Mouse (Mus musculus) hindbrain, postnatal 0 days (tissue): ENCODE measurements around the gene Jaml. TPM values are rescaled to one million over a fixed set of nuclear protein-coding genes. Genes with fewer than 3 reads are reported as not detected.

Experiments
- ATAC-seq: fragments of 200-750 bp; cut with Nextera tagmentation; 2 replicates; pipeline ENCODE4 v1.8.0; 2017; ENCODE audit warnings: mild to moderate bottlenecking, moderate TSS enrichment, moderate library complexity
- DNase-seq: peaks from one replicate; pipeline ENCODE4 v3.0.0-alpha.2; 2015; ENCODE audit warnings: low spot score
- H3K27ac ChIP-seq: fragments of 300-500 bp; sonication (generic); 2 replicates; pipeline ENCODE4 v1.5.1; 2014; ENCODE audit warnings: mild to moderate bottlenecking
- H3K27me3 ChIP-seq: fragments of 300-500 bp; sonication (generic); 2 replicates; pipeline ENCODE4 v1.6.1; 2014; ENCODE audit warnings: low read length, mixed read lengths; ENCODE audit not compliant: insufficient read depth
- H3K36me3 ChIP-seq: fragments of 300-500 bp; sonication (generic); 2 replicates; pipeline ENCODE4 v1.6.1; 2014; ENCODE audit warnings: low read length, mixed read lengths; ENCODE audit not compliant: insufficient read depth
- H3K4me1 ChIP-seq: fragments of 300-500 bp; sonication (generic); 2 replicates; pipeline ENCODE4 v1.6.1; 2014; ENCODE audit warnings: antibody characterized with exemption, low read length, mixed read lengths; ENCODE audit not compliant: insufficient read depth
- H3K4me2 ChIP-seq: fragments of 300-500 bp; sonication (generic); 2 replicates; pipeline ENCODE4 v1.6.1; 2014; ENCODE audit warnings: low read depth, mild to moderate bottlenecking, low read length, moderate library complexity, mixed read lengths
- H3K4me3 ChIP-seq: fragments of 300-500 bp; sonication (generic); 2 replicates; pipeline ENCODE4 v1.5.1; 2014; ENCODE audit warnings: low read length
- H3K9ac ChIP-seq: fragments of 300-500 bp; sonication (generic); replicated peaks from 2 replicates; pipeline ENCODE4 v1.6.1; 2014; ENCODE audit warnings: mild to moderate bottlenecking, low read length, moderate library complexity, mixed read lengths
- H3K9me3 ChIP-seq: fragments of 300-500 bp; sonication (generic); 2 replicates; pipeline ENCODE4 v1.6.1; 2016; ENCODE audit warnings: low read length, mixed read lengths
- CTCF ChIP-seq: IDR thresholded peaks from 2 replicates; pipeline ENCODE4 v1.5.1; 2016; ENCODE audit warnings: antibody characterized with exemption, control low read depth, low read depth
- WGBS: fragments of 180-500 bp; shearing (Covaris S2); extraction: QIAGEN DNeasy Blood & Tissue Kit; methylation state at CpG from one replicate; pipeline ENCODE4 v1.1.7; 2014; 5-methylcytosine and 5-hydroxymethylcytosine counted together
- polyA plus RNA-seq: library from polyadenylated mRNA; unstranded; fragments of >200 nt; fragmentation: Nextera tagmentation; extraction: Ambion mirVana; gene quantifications from 2 replicates; pipeline ENCODE4 v1.2.1, GENCODE M21; 2015
- total RNA-seq: library from RNA; depleted of rRNA; stranded (reverse); fragments of >200 nt; gene quantifications from 2 replicates; pipeline ENCODE4 v1.2.3, GENCODE M21; 2014

Gene Jaml
- total and polyA plus RNA-seq, 2 experiments from 2014 or later = 0.40 TPM; not detected in 1

DNA sequence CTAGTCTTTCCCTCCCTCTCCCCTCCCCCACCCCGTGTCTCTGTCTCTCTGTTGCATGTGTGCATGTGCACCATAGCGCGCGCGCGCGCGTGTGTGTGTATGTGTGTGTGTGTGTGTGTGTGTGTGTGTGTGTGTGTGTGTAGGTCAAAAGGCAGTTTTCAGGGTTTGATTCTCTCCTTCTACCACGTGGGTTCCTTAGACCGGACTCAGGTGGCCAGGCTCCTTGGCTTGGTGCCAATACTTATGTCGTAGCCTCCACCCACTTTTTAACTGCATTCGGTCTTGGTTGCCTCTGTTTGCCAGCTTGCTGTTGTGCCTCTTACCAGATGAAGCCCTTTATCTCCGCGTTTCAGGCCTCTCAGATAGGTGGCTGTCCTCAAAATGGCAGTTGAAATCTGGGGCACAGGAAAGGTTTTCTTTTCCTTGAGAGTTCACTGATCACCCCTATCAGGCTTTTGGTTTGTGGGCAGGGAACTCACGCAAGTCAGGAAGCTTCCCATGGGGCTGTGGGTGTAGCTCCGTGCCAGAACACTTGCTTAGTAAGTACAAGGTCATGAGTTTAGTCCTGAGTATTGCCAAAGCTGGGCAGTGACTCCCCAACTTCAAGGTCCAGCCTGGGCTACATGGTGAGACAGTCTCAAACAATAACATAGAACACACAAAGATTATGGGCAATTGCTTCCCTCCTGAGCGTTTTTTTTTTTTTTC lies 37.7 kb upstream of the Jaml start:
- TF ChIP-seq CTCF = no peak
- ATAC-seq (no peak), DNase-seq (peak; percentile 13)
- H3K4me3 ChIP-seq = no peak overlapping the region
- H3K4me2 ChIP-seq = no peak overlapping the region
- H3K36me3 ChIP-seq = no peaks in the 10 kb centered on the region
- peaks cover 47% of the 10 kb centered on the region for H3K27me3 ChIP-seq
- H3K27ac ChIP-seq = no peak overlapping the region
- no peaks in the 10 kb centered on the region for H3K9me3 ChIP-seq
- 35% methylated on average over 17 of the region's 17 CpGs for WGBS
- H3K9ac ChIP-seq = no peak overlapping the region
- H3K4me1 ChIP-seq = no peaks in the 10 kb centered on the region; the same call in 1 of the 2 replicates

DNA sequence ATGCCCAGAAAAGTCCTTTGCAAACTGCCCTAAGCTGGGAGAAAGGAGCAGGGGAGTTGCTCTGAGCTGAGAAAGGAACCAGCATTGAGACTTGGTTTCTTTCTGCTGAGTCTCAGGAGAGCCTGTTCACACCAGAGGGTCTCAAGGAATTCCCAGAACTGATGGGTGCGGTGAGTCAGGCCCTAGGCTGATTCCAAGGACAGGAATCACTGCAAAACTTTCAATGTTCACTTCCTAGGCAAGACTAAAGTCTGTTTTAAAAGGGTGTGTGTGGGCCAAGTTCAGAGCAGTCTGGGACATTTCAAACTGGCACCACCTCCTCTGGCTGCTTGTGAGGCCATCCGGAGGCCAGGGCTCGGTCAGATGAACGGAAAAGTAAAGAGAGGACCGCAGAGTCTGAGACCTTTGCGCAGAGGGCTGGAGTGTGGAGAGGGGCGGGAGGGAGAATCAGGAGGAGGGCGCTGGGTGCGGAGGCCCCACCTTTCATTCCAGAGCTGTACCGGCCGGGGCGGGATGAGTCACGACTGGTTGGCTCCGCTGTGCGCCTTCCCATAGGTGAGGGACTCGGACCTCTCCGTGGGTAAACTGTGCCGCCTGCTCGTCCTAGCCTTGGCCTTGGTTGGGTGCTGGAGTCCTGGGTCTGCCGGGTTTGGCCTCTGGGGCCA lies 36.8 kb upstream of the Jaml start:
- DNase-seq (no peak), ATAC-seq (no peak)
- Histone ChIP-seq H3K4me2 (0 out of 2 replicates have a peak overlapping the region, but pooled peaks have one; percentile 13), H3K27me3 (peaks cover 47% of the 10 kb centered on the region), H3K9ac (no peak overlapping the region), H3K4me3 (peak overlapping the region; percentile 16; the same call in 1 of the 2 replicates), H3K9me3 (no peaks in the 10 kb centered on the region), H3K27ac (no peak overlapping the region), H3K4me1 (no peaks in the 10 kb centered on the region; the same call in 1 of the 2 replicates), H3K36me3 (no peaks in the 10 kb centered on the region)
- WGBS = 3% methylated on average over 20 of the region's 20 CpGs
- TF ChIP-seq CTCF = no peak

DNA sequence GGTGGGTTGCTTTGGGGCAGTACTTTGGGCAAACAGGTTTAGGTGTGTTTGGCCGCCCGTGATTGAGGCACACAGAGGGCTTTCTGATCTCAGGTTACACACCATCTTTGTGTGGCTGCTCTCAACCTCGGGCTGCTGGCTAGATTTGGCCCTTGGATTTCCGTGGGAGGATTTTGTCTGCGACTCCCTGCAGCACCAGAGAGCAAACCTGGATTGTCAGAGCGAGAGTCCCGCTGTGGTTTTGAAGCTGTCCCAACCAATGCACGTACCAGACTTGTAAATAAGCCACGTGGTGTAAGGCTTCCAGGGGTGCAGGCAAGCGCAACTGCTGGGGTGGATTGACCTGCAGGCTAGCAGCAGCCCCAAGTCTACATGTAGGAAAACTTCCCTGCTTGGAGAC lies 36.0 kb upstream of the Jaml start:
- no peaks in the 10 kb centered on the region for H3K36me3 ChIP-seq
- peak overlapping the region; percentile 16; the same call in 1 of the 2 replicates for H3K4me3 ChIP-seq
- H3K27me3 ChIP-seq = peaks cover 47% of the 10 kb centered on the region
- TF ChIP-seq CTCF = no peak
- 0 out of 2 replicates have a peak overlapping the region, but pooled peaks have one; percentile 13 for H3K4me2 ChIP-seq
- H3K9ac ChIP-seq = no peak overlapping the region
- no peaks in the 10 kb centered on the region; the same call in 1 of the 2 replicates for H3K4me1 ChIP-seq
- no peaks in the 10 kb centered on the region for H3K9me3 ChIP-seq
- H3K27ac ChIP-seq = no peak overlapping the region
- DNase-seq (no peak), ATAC-seq (no peak)
- WGBS = 0% methylated on average over 10 of the region's 10 CpGs

DNA sequence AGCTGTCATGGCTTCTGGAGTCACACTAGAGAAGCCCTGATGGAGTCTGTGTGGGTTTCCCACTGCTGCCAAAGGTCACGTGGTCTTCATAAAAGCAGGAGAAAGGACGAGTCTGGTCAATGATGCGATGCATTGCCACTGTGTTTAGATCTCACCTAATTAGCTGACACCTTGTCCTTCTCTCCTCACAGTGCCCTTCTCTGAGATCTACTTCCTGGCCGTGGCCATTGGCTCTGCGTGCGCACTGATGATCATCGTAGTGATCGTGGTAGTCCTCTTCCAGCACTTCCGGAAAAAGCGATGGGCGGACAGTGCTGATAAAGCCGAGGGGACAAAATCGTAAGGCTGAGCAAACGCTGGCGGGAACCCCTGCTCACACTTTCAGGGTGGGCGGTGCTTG lies 32.0 kb upstream of the Jaml start:
- Histone ChIP-seq H3K9ac (no peak overlapping the region), H3K27me3 (peaks cover 31% of the 10 kb centered on the region), H3K4me3 (no peak overlapping the region), H3K36me3 (no peaks in the 10 kb centered on the region), H3K9me3 (no peaks in the 10 kb centered on the region), H3K27ac (no peak overlapping the region), H3K4me1 (no peaks in the 10 kb centered on the region; the same call in 1 of the 2 replicates), H3K4me2 (no peak overlapping the region)
- ATAC-seq (no peak), DNase-seq (no peak)
- 88% methylated on average over 16 of the region's 16 CpGs for WGBS
- no peak for TF ChIP-seq CTCF

DNA sequence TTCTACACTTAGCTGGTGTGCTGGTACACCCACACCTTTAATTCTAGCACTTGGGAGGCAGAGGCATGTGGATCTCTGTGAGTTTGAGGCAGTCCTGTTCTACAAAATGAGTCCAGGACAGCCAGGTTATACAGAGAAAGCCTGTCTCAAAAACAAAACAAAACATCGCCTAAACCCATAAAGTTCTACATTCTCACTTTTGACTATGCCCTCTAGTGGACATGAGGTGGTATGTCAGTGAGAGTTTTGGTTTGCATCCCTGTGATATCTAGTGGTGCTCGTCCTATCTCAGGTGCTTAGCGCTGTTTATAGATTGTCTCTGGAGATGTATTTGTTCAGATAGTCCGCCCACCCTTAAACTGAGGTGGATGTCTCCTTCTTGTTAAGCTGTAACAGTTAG lies 30.5 kb upstream of the Jaml start:
- no peak overlapping the region for H3K9ac ChIP-seq
- TF ChIP-seq CTCF = peak; percentile 85
- ATAC-seq (no peak), DNase-seq (peak; percentile 52)
- peaks cover 25% of the 10 kb centered on the region for H3K27me3 ChIP-seq
- H3K36me3 ChIP-seq = no peaks in the 10 kb centered on the region
- H3K4me3 ChIP-seq = no peak overlapping the region
- WGBS = 28% methylated on average over 4 of the region's 4 CpGs
- H3K4me1 ChIP-seq = no peaks in the 10 kb centered on the region
- no peak overlapping the region for H3K4me2 ChIP-seq
- no peaks in the 10 kb centered on the region for H3K9me3 ChIP-seq
- H3K27ac ChIP-seq = no peak overlapping the region

DNA sequence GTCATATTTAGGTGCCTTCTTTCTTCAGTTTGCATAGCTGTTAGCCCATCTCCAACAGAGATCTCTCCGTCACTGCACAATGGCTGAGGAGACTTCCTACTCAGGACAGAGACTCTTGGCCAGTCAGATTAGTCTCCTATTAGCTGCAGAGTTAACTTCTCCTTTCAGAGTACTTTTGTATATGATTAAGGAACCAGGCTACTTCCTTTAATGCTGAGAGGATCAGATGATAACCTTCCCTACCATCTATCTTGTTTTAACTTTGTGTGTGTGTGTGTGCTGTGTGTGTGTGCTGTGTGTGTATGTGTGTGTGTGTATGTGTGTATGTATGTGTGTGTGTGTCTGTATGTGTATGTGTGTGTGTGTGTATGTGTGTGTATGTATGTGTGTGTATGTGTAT lies 29.3 kb upstream of the Jaml start:
- Histone ChIP-seq H3K27me3 (peaks cover 18% of the 10 kb centered on the region), H3K4me1 (peaks cover 3% of the 10 kb centered on the region; the same call in 1 of the 2 replicates), H3K27ac (no peak overlapping the region), H3K4me2 (no peak overlapping the region), H3K36me3 (no peaks in the 10 kb centered on the region), H3K9me3 (no peaks in the 10 kb centered on the region), H3K9ac (no peak overlapping the region), H3K4me3 (no peak overlapping the region)
- TF ChIP-seq CTCF = no peak
- no peak for ATAC-seq
- no peak for DNase-seq
- WGBS = 89% methylated on average over 1 of the region's 1 CpGs
